Mouse (Mus musculus): ENCODE data around the gene Fbxo40.

- TF ChIP-seq MYC (IDR thresholded peaks at IDR 0.05; ENCODE audit: low read depth, low read length) (no peak), POLR2AphosphoS2 (IDR thresholded peaks at IDR 0.05; ENCODE audit: low read depth, low read length) (no peak), EP300 (IDR thresholded peaks at IDR 0.05; ENCODE audit: low read length) (no peak)
These were observed 40.5 kb downstream of the Fbxo40 start for GRCm38 (mm10) chr16:36949614-36950336.
